Mouse (Mus musculus): ENCODE data around the gene Cir1.

Gene Cir1

GRCm38 (mm10) chr2:73298841-73299240, 13.7 kb downstream of the Cir1 start:
- DNase-seq = no peak

DNA sequence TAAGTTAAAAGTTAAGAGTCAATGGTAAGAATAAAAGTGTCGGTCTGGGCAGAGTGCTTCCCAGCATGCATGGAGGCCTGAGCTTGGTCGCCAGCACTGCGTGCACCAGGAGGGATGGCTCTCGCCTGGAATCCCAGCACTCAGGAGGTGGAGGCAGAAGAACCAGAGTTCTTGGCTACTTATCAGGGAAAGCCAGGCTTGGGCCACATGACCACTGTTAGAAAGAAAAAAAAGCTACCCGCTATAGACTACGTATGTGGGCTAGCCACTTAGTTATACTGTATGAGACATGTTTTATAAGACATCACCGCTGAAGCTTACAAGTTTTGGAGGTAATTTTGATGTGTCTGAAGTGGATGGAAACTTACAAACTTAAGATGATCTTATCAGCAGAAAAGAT, 14.3 kb downstream of the Cir1 start:
- no peak for DNase-seq

GRCm38 (mm10) chr2:73295023-73295422, 17.5 kb downstream of the Cir1 start:
- no peak for DNase-seq

- DNase-seq = no peak
These were observed 21.4 kb downstream of the Cir1 start for GRCm38 (mm10) chr2:73291130-73291529.

DNA sequence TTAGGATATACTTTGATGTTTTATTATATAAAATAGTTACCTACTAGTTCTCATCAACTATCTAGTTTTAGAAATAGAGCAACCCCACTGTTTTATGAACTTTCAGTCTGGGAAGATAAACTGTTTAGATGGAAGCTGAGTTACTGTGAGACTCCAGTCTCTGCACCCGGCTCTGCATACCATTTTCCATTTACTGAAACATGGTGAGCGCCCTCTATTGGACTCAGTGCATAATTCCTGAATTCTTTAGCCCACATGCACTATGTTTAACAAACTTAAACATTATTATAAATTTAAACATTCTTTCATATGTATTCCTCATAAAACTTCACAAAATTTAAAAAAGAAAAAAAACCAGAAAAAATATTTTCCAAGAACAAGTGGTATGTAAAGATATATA, 26.9 kb downstream of the Cir1 start:
- no peak for DNase-seq

DNA sequence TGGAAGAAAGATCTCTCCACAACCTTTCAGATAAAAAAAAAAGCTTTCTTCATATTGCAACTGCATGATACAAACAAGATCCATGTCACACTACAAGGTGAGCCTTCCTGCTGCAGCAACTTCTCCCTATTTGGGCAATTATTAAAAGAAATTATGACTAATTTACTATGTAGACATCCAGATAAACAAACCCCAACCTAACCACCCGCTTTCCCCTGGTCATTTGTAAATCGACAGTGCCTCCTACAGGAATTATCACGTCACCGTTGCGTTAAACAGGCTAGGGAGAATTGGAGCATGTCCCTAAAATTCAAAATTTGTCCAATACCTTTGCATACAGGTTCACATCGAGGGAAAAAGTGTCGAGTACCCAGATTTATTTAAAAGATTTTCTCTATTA, 30.8 kb downstream of the Cir1 start:
- no peak for DNase-seq

DNA sequence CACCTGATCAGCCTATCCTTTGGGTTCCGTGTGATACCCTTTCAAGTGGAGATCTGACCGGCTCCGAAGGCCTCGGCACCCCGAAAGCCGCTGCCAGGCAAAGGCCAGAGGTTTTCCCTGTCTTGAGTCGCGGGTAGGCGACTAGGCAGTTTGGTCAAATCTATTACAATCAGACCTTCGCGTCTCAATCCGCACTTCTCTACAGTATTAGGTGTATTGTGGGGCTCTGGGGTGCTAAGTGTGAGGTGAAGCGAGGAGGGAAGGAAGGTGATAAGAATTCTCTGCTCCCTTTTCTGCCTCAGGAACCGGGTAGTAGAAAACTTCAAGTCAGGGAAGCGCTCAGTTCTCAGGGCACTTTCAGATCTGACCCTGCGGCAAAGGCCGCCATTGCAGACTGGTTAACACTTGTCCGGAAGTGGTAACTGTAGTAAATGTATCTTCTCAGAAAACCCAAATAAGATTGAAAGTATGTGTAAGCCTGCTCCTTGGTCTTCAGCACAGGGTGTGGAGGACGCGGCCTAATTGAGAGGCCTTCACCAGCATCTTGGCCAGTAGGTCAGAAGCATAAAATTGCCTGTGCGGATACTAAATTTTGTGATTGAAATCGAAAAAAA, 31.3 kb downstream of the Cir1 start:
- DNase-seq = no peak

DNA sequence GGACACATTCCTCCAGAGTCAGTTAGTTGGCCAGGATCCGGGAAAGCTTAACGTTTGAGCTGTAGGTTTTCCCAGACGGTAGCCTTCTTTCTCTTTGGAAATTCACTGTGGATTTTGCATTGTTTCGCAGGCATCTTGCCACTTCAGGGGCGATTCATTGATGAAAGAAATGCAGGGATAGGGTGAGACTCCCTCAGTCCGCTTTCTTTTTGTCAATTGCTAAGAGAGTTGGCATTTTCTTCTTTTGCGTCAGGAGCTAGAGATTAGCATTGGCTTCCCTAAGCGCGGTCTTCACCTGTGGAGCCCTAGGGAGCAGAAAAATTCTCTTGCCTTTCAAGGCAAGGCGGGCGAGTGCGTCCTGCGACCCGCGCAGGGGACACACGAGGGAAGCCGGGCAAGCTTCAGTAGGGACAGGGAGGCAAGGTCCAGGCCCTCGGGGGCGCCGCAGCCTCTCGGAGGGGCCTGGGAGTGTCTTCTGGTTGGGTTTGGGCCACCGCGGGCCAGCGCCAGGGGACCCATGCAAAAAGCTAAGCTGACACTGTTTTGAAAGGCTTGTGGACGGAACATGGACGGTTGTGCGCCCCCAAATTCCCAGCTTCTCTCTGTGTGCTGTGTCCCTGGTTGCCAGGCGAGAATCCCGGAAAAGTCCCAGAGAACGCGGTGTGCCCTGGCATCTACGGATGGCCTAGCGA, 32.0 kb downstream of the Cir1 start:
- no peak for DNase-seq

- DNase-seq = peak in 1 of 2 experiments; percentile 17
These were observed 33.0 kb downstream of the Cir1 start for GRCm38 (mm10) chr2:73279271-73280038.

GRCm38 (mm10) chr2:73278869-73279268, 33.6 kb downstream of the Cir1 start:
- peak in 1 of 2 experiments; percentile 24 for DNase-seq

GRCm38 (mm10) chr2:73278131-73278854, 34.2 kb downstream of the Cir1 start:
- DNase-seq = peak; percentile 81 to 86

DNA sequence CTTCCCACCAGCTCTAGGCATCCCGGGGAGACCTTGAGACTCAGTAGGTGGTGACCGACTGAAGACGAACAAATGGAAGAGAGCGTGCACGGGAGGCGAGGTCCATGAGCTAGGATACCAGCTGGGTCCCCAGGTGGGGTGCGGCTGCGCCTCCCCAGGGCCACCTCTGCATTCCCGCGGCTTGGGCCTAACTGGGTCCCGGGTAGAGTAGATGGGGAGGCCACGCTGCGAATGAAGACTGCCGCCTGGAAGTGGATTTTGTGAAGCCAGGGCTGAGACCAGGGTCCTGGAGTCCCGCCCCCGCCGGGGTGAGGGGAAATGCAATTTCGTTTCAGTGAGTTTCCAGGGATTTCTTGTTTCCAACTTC, 34.8 kb downstream of the Cir1 start:
- no peak for DNase-seq

DNA sequence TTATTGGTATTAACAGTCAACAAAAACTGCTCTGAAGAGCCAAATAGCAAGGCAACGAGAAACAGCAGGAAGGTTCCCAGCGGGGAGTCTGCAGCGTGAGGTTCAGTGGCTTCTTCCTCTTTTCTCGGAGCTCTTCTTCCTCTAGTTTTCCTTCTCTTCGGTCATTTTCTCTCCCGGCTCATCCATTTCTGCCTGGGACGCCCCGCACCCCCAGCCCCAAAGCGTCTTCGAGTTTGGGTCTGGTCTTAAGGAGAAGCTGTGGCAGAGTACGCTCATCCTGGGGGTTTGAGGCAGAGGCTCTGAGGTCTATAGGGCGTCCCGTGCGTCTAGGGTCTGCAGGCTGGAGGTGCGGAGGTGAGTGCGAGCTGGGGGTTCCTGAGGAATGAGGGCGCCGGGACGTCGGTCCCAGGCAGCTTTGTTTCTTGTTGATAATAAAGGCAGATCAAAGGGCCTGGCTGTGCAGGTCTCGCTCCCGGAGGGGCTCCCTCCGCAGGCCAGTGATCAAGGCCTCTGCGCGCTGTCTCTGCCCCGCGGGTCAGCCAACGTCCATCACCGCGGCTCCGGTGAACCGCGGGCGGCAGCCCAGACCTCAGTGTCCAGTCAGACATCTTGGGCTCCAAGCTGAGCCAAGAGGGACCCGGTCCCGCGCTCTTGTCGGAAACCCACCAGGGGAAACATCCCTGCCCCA, 35.3 kb downstream of the Cir1 start:
- peak in 1 of 2 experiments; percentile 24 for DNase-seq

DNA sequence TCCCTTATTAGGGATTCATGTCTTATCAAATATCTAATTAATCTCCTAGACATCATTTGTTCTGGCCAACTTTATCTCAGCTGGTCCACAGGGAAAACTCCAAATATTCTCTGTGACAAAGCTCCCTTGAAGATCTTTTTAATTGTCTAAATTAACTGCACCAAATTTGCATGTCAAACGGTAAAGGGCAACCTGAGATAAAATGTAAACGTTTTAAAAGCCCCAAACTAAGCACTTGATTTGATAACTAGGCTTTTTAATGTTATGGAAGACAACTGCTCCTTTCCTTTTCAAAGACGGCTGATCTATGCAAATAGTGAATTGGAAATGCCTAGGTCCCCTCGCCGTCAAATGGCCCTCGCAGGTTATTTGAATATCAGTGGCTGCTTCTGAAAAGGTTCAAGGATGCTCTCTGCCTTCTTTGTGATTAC, 36.3 kb downstream of the Cir1 start:
- DNase-seq = no peak

GRCm38 (mm10) chr2:73275261-73276040, 37.0 kb downstream of the Cir1 start:
- DNase-seq = no peak

DNA sequence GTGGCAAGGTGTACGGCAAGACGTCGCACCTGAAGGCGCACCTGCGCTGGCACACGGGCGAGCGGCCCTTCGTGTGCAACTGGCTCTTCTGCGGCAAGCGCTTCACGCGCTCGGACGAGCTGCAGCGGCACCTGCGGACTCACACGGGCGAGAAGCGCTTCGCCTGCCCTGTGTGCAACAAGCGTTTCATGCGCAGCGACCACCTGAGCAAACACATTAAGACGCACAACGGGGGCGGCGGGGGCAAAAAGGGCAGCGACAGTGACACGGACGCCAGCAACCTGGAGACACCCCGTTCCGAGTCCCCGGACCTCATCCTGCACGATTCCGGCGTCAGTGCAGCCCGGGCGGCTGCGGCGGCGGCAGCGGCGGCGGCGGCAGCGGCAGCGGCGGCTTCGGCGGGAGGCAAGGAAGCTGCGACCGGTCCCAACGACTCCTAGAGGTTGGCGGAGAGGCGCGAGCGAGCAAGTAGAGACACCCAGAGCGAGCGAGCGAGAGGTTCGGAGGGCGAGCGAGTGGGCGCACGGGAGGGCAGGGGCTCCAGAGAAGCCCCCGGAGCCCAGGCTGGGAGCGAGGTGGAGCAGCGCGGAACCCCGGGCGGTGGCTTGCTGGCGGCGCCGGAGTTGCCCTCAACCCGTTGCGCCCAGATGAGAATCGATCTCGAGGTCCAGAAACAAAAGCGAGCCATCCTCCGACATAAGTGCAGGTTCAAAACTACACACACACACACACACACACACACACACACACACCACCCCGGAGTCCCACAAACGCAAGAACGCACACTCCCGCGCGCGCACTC, 38.2 kb downstream of the Cir1 start:
- peak in 1 of 2 experiments; percentile 42 for DNase-seq

DNA sequence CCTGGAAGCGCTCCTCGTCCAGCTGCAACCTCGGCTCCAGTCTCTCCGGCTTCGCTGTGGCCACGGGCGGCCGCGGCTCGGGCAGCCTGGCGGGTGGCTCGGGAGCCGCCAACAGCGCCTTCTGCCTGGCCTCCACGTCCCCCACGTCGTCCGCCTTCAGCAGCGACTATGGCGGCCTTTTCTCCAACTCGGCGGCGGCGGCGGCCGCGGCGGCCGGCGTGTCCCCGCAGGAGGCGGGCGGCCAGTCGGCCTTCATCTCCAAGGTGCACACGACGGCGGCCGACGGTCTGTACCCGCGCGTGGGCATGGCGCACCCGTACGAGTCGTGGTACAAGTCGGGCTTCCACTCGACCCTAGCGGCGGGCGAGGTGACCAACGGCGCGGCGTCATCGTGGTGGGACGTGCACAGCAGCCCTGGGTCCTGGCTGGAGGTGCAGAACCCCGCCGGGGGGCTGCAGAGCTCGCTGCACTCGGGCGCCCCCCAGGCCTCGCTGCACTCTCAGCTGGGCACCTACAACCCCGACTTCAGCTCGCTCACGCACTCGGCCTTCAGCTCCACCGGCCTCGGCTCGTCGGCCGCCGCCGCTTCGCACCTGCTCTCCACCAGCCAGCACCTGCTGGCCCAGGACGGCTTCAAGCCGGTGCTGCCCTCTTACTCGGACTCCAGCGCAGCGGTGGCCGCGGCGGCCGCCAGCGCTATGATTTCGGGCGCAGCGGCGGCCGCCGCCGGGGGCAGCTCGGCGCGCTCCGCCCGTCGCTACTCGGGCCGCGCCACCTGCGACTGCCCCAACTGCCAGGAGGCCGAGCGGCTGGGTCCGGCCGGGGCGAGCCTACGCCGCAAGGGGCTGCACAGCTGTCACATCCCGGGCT, 39.0 kb downstream of the Cir1 start:
- DNase-seq = peak in 1 of 2 experiments; percentile 27

DNA sequence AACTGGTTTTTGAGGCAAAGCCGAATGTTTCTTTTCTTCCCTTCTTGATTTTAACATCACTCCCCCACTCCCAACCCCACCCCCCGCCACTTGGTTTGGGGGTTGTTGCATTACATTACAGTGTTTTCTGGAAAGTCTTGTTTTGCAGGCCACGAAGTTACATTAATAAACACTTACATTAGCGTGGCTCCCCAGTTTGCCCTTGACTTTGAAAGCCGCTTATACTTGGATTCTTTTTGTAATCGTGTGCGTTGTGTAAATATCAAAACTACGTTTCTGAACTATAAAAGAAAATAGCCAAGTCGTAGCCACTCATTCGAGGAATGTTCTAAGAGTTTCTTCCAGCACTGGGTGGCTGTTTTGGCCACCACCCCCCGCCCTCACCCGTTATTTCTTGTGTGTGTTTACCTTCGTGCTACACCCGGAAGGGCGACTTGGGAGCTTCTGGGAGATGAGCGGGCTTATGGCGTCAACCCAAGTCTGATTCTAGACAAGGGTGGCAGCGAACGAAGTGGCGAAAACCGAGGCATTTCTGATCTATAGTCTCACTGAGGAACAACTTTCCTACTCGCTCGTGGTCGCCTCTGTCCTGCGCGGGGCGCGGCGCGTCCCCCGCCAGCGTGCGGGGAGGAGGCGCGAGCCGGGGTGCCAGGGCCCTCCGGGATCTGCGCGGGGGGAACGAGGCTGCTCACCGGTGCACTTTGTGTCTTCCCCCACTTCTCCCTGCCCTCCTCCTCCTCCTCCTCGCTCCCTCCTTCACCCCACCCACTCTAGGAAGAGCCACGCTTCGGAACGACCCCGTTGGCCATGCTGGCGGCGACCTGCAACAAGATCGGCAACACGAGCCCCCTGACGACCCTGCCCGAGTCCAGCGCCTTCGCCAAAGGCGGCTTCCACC, 39.9 kb downstream of the Cir1 start:
- DNase-seq = peak in 1 of 2 experiments; percentile 31

Measured in cerebellum, adult 18-20 months (tissue).